Mouse (Mus musculus): ENCODE measurements around the gene Ccdc152.

- no peak for TF ChIP-seq MAFK (IDR thresholded peaks at IDR 0.05; ENCODE audit: insufficient read depth, low read depth, low read length)
- TF ChIP-seq ZNF384 (IDR thresholded peaks at IDR 0.05; ENCODE audit: low read depth, low read length) = no peak
- TF ChIP-seq HCFC1 (IDR thresholded peaks at IDR 0.05; ENCODE audit: borderline replicate concordance, insufficient read depth, low read length) = no peak
These were observed 52.7 kb downstream of the Ccdc152 start for GRCm38 (mm10) chr15:3250620-3251019.

Measured in ES-E14 (cell line).